Mouse (Mus musculus) kidney, adult 2 months (tissue): Measurements from ENCODE around the gene Jpt2.

ENCODE experiments used
- CTCF ChIP-seq: fragments of 200-500 bp; conservative IDR thresholded peaks from 2 replicates; pipeline ENCODE4 v1.5.1; 2011; ENCODE audit warnings: low read depth, mild to moderate bottlenecking, control low read depth, low read length, moderate library complexity, mixed read lengths; ENCODE audit not compliant: insufficient read depth, insufficient read length
- POLR2A ChIP-seq: fragments of 200-500 bp; IDR thresholded peaks from one replicate; pipeline ENCODE4 v1.6.1; 2011; ENCODE audit warnings: low read depth, low read length, control low read depth

DNA sequence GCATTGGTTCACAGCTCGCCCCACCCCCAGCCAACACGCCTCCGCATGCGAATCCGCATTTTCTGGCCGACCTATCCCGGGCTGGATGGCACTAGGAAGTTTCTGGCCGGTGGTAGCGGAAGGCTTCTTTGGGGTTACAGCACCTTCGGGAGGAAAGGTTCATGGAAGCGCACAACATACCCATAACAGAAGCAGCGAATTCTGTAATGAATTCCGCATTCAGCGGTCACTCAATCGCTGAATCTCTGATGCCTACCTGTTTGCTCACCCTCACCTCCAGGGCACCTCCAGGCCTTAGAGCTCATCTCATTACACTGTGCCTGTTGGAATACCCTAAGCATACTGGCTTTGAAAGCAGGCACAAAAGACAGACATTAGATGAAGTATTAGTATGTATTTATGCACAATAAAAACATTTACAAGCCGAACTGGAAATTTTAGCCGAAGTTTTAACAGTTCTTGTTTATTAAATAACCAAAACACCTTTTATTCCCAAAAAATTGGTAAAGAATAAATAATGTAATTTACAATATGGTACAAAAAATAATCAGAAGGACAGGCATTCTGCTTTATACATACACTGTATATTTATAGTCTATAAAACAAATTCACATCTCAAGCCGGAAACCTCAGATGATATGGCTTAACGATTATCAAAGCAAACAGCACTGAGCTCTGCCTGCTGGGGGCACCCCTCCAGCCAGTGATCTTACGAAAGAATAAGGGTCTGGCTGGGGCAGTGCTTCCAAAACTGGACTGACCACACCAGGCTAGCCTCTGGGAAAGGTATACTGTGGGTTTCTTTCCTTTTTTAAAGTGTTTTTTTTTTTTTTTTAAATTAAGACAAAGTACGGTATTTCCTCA, 595 bp upstream of the Jpt2 start:
- TF ChIP-seq CTCF (no peak), POLR2A (no peak)
